ENCODE assay signal across 27 mouse cellular contexts in the genomic region with DNA sequence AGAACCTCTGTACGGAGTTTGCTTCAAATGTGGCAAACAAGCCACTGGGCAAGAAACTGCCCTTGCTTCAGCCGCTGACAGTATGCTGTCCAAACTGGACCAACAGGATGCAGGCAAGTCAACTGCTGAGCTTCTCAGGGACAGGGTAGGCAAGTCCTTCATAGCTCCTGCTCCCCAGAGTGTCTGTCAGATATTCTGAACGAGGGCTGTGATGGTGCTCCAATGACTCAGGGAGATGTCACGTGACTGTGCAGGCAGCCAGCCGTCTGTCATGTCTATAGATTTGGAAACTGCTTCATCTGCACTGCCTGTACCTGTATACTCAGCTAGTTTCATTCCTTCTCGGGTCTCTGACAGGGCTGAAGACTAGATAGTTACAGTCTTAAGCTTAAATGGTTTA. TPM values are rescaled to one million over a fixed set of nuclear protein-coding genes. Genes with fewer than 3 reads are reported as not detected.
A peak's percentile ranks its signal among the peaks of the same experiment; 100 is the strongest.
DNase-seq lines count a peak whose midpoint lies in the region; ATAC-seq and TF ChIP-seq lines count a peak whose summit lies in the region.
"Had no signal": no experiment of that assay in that cellular context is flagged by ENCODE, and none has a peak within 500 bp of the region (broad histone marks: within the 10 kb centered on the region; RNA-seq: fewer than 3 reads in every experiment).

No protein-coding gene starts in this region.

- no peaks in the 10 kb centered on the region for H3K27me3 ChIP-seq in stomach, postnatal 0 days (ENCODE audit: control insufficient read depth, insufficient read depth, low read length)
- H3K27me3 ChIP-seq: heart, embryonic 15.5 days; hindbrain, embryonic 13.5 days; midbrain, embryonic 12.5 days; Patski; stomach, embryonic 15.5 days had no signal

- no peak overlapping the region for H3K4me2 ChIP-seq in stomach, postnatal 0 days (replicated peaks; ENCODE audit: low read depth)
- H3K4me2 ChIP-seq: heart, embryonic 15.5 days; hindbrain, embryonic 13.5 days; liver, embryonic 11.5 days; midbrain, embryonic 12.5 days; stomach, embryonic 15.5 days had no signal

- 70% methylated on average over 6 of the region's 6 CpGs for WGBS in stomach, postnatal 0 days

- ATAC-seq in frontal cortex, adult (ENCODE audit: low TSS enrichment), result peak; percentile 70; the same call in 1 of the 2 replicates
- ATAC-seq in stomach, postnatal 0 days (ENCODE audit: low FRiP score, low TSS enrichment), result no peak
- ATAC-seq: forebrain, embryonic 14.5 days; liver, postnatal 0 days; Patski had no signal

- DNase-seq in adrenal gland, adult 2 months, result peak; percentile 75
- no peak for DNase-seq in adrenal gland, adult 18-20 months (ENCODE audit: low spot score in 2 of 2)
- no peak for DNase-seq in frontal cortex, postnatal 14 days (ENCODE audit: low spot score in 2 of 2)
- peak; percentile 44 for DNase-seq in right cerebral cortex, adult 18-20 months
- no peak for DNase-seq in right cerebral cortex, postnatal 25 days
- no peak for DNase-seq in stomach, postnatal 0 days (ENCODE audit: low spot score)
- no peak for DNase-seq in spleen, adult 12 weeks (ENCODE audit: low spot score)
- DNase-seq: gastrocnemius, postnatal 25 days; heart, postnatal 36 days; kidney, adult 18-20 months; kidney, postnatal 4 days; liver, postnatal 0 days; lung, postnatal 14 days; right cerebral cortex, postnatal 4 days; thymus, adult 2 months; thymus, postnatal 4 days had no signal

- peak overlapping the region; percentile 30; the same call in 1 of the 2 replicates for H3K27ac ChIP-seq in stomach, postnatal 0 days (replicated peaks)
- H3K27ac ChIP-seq: heart, embryonic 15.5 days; hindbrain, embryonic 13.5 days; midbrain, embryonic 12.5 days; stomach, embryonic 15.5 days had no signal

- TF ChIP-seq CTCF in stomach, postnatal 0 days (IDR thresholded peaks at IDR 0.05; ENCODE audit: low read depth), result no peak

- H3K4me1 ChIP-seq in stomach, postnatal 0 days (replicated peaks; ENCODE audit: control insufficient read depth, insufficient read depth), result no peaks in the 10 kb centered on the region
- H3K4me1 ChIP-seq: heart, embryonic 15.5 days; hindbrain, embryonic 13.5 days; midbrain, embryonic 12.5 days; stomach, embryonic 15.5 days had no signal

- H3K4me3 ChIP-seq in stomach, postnatal 0 days (ENCODE audit: low read depth, low read length), result no peak overlapping the region
- H3K4me3 ChIP-seq: heart, embryonic 15.5 days; hindbrain, embryonic 13.5 days; midbrain, embryonic 12.5 days; stomach, embryonic 15.5 days had no signal

- H3K9ac ChIP-seq in stomach, postnatal 0 days (ENCODE audit: low read length), result no peak overlapping the region
- H3K9ac ChIP-seq: heart, embryonic 15.5 days; hindbrain, embryonic 13.5 days; liver, postnatal 0 days; midbrain, embryonic 12.5 days; stomach, embryonic 15.5 days had no signal

- no peaks in the 10 kb centered on the region for H3K9me3 ChIP-seq in stomach, postnatal 0 days (ENCODE audit: control insufficient read depth, low read length)
- H3K9me3 ChIP-seq: heart, embryonic 15.5 days; hindbrain, embryonic 13.5 days; midbrain, embryonic 12.5 days; stomach, embryonic 15.5 days had no signal

- H3K36me3 ChIP-seq in stomach, postnatal 0 days (ENCODE audit: control insufficient read depth, insufficient read depth, low read length), result peaks cover 4% of the 10 kb centered on the region; the same call in 1 of the 2 replicates

- TF ChIP-seq EP300 in stomach, postnatal 0 days (optimal IDR thresholded peaks at IDR 0.05), result no peak

RNA-seq across cellular contexts. Expression of a gene that starts 9.7 kb away (rescaled TPM):
- 10 to 100 TPM; 70.9 to 86.0 TPM for total RNA-seq in adrenal gland, adult 2 months (2021)
- 70.5 and 78.0 TPM in 2 replicates for polyA plus RNA-seq in adrenal gland, adult 2 months (2012; rRNA removed)
- total RNA-seq in adrenal gland, adult 18-20 months (2021), result 10 to 100 TPM; 53.4 to 88.2 TPM
- 42.2 and 46.8 TPM in 2 replicates for polyA plus RNA-seq in stomach, postnatal 0 days (2015; fragmentation: Nextera tagmentation; extraction: Ambion mirVana)

RNA-seq across cellular contexts. Expression of a gene that starts 13.6 kb away (rescaled TPM):
- total RNA-seq in adrenal gland, adult 2 months (2021), result 1 to 10 TPM; 3.3 to 3.7 TPM
- 18.9 and 22.1 TPM in 2 replicates for polyA plus RNA-seq in adrenal gland, adult 2 months (2012; rRNA removed)
- total RNA-seq in adrenal gland, adult 18-20 months (2021), result 1 to 10 TPM; 3.3 to 4.8 TPM
- 13.4 and 14.5 TPM in 2 replicates for polyA plus RNA-seq in stomach, postnatal 0 days (2015; fragmentation: Nextera tagmentation; extraction: Ambion mirVana)

RNA-seq across cellular contexts. Expression of a gene that starts 33.0 kb away (rescaled TPM):
- total RNA-seq in adrenal gland, adult 2 months (2021), result not detected
- not detected in 2 replicates for polyA plus RNA-seq in adrenal gland, adult 2 months (2012; rRNA removed)
- total RNA-seq in adrenal gland, adult 18-20 months (2021), result not detected
- polyA plus RNA-seq in stomach, postnatal 0 days (2015; fragmentation: Nextera tagmentation; extraction: Ambion mirVana), result 0.08 and 0.13 TPM in 2 replicates
- total RNA-seq: gastrocnemius, postnatal 25 days; heart, postnatal 36 days; layer of hippocampus, postnatal 10 days; megakaryocyte, adult 5-6 weeks had no signal
- polyA plus RNA-seq: hindbrain, embryonic 13.5 days; liver, postnatal 0 days; neural tube, embryonic 11.5 days; thymus, adult 2 months had no signal

RNA-seq across cellular contexts. Expression of a gene that starts 45.4 kb away (rescaled TPM):
- 10 to 100 TPM in 1 of 2 experiments, 1 to 10 TPM in 1; 9.5 to 11.6 TPM for total RNA-seq in adrenal gland, adult 2 months (2021)
- 34.5 and 42.6 TPM in 2 replicates for polyA plus RNA-seq in adrenal gland, adult 2 months (2012; rRNA removed)
- total RNA-seq in adrenal gland, adult 18-20 months (2021), result 10 to 100 TPM; 10.7 to 14.4 TPM
- polyA plus RNA-seq in stomach, postnatal 0 days (2015; fragmentation: Nextera tagmentation; extraction: Ambion mirVana), result 1.1 and 1.9 TPM in 2 replicates

Comparison
In these comparisons a context has a peak if more than half of its experiments do, and no peak if none do; other contexts are left out.
1. DNase-seq: peak in adrenal gland, adult 2 months (single experiment) and right cerebral cortex, adult 18-20 months (single experiment); none in adrenal gland, adult 18-20 months (0 of 2), frontal cortex, postnatal 14 days (0 of 2), right cerebral cortex, postnatal 25 days (single experiment), stomach, postnatal 0 days (single experiment) and spleen, adult 12 weeks (single experiment).